Mouse (Mus musculus): ENCODE data around the gene Cfb. TPM values are rescaled to one million over a fixed set of nuclear protein-coding genes. Genes with fewer than 3 reads are reported as not detected.

The Cfb gene
- polyA plus RNA-seq, 1 experiment from 2014 or later: 17.3 TPM

DNA sequence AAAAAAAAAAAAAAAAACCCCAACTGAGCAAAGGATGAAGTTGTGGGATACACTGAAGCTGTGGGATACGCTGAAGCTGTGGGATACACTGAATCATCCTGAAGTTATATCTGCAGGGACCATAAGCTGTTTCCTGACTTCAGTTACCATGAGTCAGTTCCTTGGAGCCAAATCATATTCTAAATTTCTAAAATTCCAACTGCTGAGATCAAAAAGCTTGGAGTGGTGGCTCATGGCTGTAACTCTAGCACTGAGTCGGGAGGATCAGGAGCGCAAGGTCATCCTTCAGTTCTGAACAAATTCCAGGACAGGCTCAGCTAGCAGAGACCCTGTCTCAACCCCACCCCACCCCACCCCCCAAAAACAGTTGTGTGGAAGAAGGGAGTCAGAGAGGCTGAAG is 23.3 kb upstream of the Cfb start:
- no peak for ATAC-seq (ENCODE audit: low FRiP score, low TSS enrichment)
- no peak overlapping the region for H3K4me3 ChIP-seq (ENCODE audit: low read length)
- H3K9me3 ChIP-seq (ENCODE audit: low read length): no peaks in the 10 kb centered on the region
- no peak overlapping the region for H3K27ac ChIP-seq (ENCODE audit: low read length)
- no peaks in the 10 kb centered on the region for H3K27me3 ChIP-seq (ENCODE audit: insufficient read depth, low read length)
- 74% methylated on average over 3 of the region's 3 CpGs for WGBS
- H3K4me1 ChIP-seq (ENCODE audit: insufficient read depth, low read length): peaks cover 6% of the 10 kb centered on the region
- no peak overlapping the region for H3K9ac ChIP-seq (replicated peaks; ENCODE audit: low read length)
- no peak overlapping the region for H3K4me2 ChIP-seq (replicated peaks; ENCODE audit: low read depth, low read length)
- no peaks in the 10 kb centered on the region for H3K36me3 ChIP-seq (ENCODE audit: insufficient read depth, low read length)

DNA sequence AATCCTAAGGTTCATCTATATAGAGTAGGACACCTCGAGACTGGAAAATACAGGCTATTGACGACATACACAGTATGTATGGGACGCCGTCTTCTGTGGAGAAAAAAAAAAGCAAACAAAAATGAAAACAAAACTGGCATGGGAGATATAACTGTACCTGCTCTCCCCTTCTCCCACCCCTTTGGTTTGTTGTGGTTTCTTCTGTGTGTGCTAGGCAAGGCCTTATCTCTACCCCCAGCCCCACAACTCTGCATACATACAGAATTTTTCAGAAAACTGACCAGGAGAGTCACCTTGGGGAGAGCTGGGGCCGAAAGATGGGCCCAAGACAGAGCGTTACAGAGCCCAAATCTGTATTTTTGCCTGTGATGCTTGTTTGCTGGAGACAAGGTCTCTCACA is 22.4 kb upstream of the Cfb start:
- Histone ChIP-seq H3K9ac (replicated peaks; ENCODE audit: low read length) (no peak overlapping the region), H3K36me3 (ENCODE audit: insufficient read depth, low read length) (no peaks in the 10 kb centered on the region), H3K4me1 (ENCODE audit: insufficient read depth, low read length) (peaks cover 6% of the 10 kb centered on the region), H3K4me3 (ENCODE audit: low read length) (no peak overlapping the region), H3K27ac (ENCODE audit: low read length) (no peak overlapping the region), H3K9me3 (ENCODE audit: low read length) (no peaks in the 10 kb centered on the region), H3K27me3 (ENCODE audit: insufficient read depth, low read length) (no peaks in the 10 kb centered on the region), H3K4me2 (replicated peaks; ENCODE audit: low read depth, low read length) (no peak overlapping the region)
- no peak for ATAC-seq (ENCODE audit: low FRiP score, low TSS enrichment)
- WGBS: 90% methylated on average over 6 of the region's 6 CpGs

DNA sequence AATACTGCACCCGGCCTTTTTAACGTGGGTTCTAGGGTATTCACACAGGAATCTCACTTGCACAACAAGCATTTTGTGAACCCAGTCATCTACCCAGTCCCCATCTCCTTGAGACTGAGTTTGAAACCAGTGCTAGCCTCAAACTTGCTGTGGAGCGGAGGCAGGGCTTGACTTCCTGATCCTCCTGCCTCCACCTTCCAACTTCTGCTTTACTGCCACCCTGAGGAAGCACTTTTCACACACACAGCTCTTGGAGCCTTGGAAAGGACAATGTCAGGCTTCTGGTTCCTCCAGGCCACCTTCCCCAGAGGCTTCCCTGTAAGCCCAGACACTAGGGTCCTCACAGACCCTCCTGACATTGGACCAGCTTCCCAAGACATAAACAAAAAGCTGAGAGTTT is 21.0 kb upstream of the Cfb start:
- 62% methylated on average over 3 of the region's 3 CpGs for WGBS
- Histone ChIP-seq H3K9me3 (ENCODE audit: low read length) (no peaks in the 10 kb centered on the region), H3K27ac (ENCODE audit: low read length) (no peak overlapping the region), H3K4me2 (replicated peaks; ENCODE audit: low read depth, low read length) (no peak overlapping the region), H3K4me3 (ENCODE audit: low read length) (no peak overlapping the region), H3K36me3 (ENCODE audit: insufficient read depth, low read length) (no peaks in the 10 kb centered on the region), H3K9ac (replicated peaks; ENCODE audit: low read length) (no peak overlapping the region), H3K27me3 (ENCODE audit: insufficient read depth, low read length) (no peaks in the 10 kb centered on the region), H3K4me1 (ENCODE audit: insufficient read depth, low read length) (peaks cover 6% of the 10 kb centered on the region)
- ATAC-seq (ENCODE audit: low FRiP score, low TSS enrichment): no peak

DNA sequence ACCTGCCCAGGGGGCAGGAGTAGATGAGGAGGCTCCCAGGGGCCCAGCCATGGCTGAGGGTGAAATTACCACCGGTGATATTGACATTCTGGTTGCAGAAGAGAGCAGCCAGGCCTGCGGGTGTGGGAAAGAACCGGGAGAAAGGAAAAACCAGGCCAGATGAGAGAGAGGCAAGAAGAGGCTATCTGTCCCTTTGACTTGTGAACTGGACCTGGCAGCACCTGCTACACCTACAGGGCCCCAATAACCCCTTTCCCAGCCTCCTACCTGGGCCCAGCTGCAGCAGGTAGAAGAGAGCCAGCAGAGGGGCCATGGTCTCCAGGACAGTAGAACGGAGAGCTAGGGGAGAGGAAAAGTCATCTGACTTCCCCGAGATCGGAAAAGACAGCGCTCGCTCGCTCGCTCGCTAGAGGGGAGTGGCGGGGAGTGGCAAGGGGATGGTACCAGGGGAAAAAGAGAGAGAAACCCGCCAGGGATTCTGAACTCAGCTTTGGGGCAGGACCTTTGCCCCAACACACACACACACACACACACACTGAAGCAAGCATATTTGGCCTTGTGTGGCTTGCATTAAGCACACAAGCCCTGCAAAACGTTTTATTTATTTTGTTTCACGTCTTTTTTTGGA is 19.5 kb upstream of the Cfb start, which contains the start of gene Gm20547:
TSS of gene Gm20547 (minus strand) at position 360 of the 628 bp plus-strand sequence.
- H3K4me1 ChIP-seq (ENCODE audit: insufficient read depth, low read length): peaks cover 6% of the 10 kb centered on the region
- 0 out of 2 replicates have a peak within 1 kb of the TSS, but pooled peaks have one; percentile 1 for H3K9ac ChIP-seq (replicated peaks; ENCODE audit: low read length)
- H3K27me3 ChIP-seq (ENCODE audit: insufficient read depth, low read length): no peaks in the 10 kb centered on the region
- H3K36me3 ChIP-seq (ENCODE audit: insufficient read depth, low read length): no peaks in the 10 kb centered on the region
- WGBS: 8% methylated on average over 15 of the region's 15 CpGs
- H3K27ac ChIP-seq (ENCODE audit: low read length): no peak within 1 kb of the TSS
- no peaks in the 10 kb centered on the region for H3K9me3 ChIP-seq (ENCODE audit: low read length)
- ATAC-seq (ENCODE audit: low FRiP score, low TSS enrichment): no peak
- no peak within 1 kb of the TSS for H3K4me3 ChIP-seq (ENCODE audit: low read length)
- peak within 1 kb of the TSS; percentile 22 for H3K4me2 ChIP-seq (replicated peaks; ENCODE audit: low read depth, low read length)

DNA sequence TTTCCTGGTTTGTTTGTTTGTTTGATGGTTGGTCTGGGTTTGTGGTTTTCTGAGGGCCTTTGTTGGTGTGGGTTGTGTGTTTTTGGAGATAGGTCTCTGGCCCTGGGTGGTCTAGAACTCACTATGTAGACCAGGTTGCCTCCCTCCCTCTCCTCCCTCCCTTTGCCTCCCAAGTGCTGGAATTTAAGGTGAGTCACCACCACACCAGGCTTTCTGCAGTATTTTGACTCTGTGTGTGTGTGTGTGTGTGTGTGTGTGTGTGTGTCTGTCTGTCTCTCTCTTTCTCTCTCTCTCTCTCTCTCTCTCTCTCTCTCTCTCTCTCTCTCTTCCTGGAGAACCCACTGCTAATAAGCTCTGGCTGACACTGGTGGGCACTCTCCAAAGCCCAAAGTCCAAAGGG is 18.8 kb upstream of the Cfb start:
- peaks cover 6% of the 10 kb centered on the region for H3K4me1 ChIP-seq (ENCODE audit: insufficient read depth, low read length)
- H3K27ac ChIP-seq (ENCODE audit: low read length): no peak overlapping the region
- H3K4me3 ChIP-seq (ENCODE audit: low read length): no peak overlapping the region
- H3K4me2 ChIP-seq (replicated peaks; ENCODE audit: low read depth, low read length): no peak overlapping the region
- no peaks in the 10 kb centered on the region for H3K9me3 ChIP-seq (ENCODE audit: low read length)
- no peaks in the 10 kb centered on the region for H3K36me3 ChIP-seq (ENCODE audit: insufficient read depth, low read length)
- H3K9ac ChIP-seq (replicated peaks; ENCODE audit: low read length): no peak overlapping the region
- no peak for ATAC-seq (ENCODE audit: low FRiP score, low TSS enrichment)
- no peaks in the 10 kb centered on the region for H3K27me3 ChIP-seq (ENCODE audit: insufficient read depth, low read length)

DNA sequence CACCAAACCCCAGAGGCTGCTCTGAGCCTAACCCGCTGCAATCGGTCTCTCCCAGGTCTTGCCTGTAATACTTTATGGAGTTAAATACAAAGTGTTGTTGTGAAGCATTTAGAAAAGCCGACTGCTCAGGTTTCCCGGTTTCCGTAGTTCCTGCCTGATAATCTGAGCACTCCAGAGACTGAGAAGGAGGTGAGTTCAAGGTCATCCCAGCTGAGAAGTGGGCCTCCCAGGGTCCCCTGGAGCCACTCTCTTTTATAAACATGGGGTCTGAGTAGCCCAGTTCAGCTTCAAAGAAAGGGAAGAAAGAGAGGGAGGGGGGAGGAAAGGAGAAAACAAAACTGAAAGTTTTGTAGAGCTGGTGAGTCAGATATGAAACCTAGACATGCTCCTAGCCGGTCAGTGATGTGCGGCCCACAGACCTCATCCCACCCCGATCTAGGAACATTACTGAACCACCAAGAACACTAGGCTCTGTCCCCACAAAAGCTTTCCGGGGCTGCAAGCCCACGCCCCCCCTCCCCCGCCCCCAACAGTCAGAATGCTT is 17.1 kb upstream of the Cfb start, which contains the start of gene Zbtb12:
TSS of gene Zbtb12 (plus strand) at position 148 of the 544 bp plus-strand sequence.
- H3K27me3 ChIP-seq (ENCODE audit: insufficient read depth, low read length): no peaks in the 10 kb centered on the region
- no peak within 1 kb of the TSS for H3K27ac ChIP-seq (ENCODE audit: low read length)
- no peaks in the 10 kb centered on the region for H3K9me3 ChIP-seq (ENCODE audit: low read length)
- H3K4me1 ChIP-seq (ENCODE audit: insufficient read depth, low read length): peaks cover 6% of the 10 kb centered on the region
- H3K9ac ChIP-seq (replicated peaks; ENCODE audit: low read length): no peak within 1 kb of the TSS
- ATAC-seq (ENCODE audit: low FRiP score, low TSS enrichment): no peak
- H3K4me3 ChIP-seq (ENCODE audit: low read length): no peak within 1 kb of the TSS
- 59% methylated on average over 11 of the region's 11 CpGs for WGBS
- no peak within 1 kb of the TSS for H3K4me2 ChIP-seq (replicated peaks; ENCODE audit: low read depth, low read length)
- H3K36me3 ChIP-seq (ENCODE audit: insufficient read depth, low read length): no peaks in the 10 kb centered on the region

DNA sequence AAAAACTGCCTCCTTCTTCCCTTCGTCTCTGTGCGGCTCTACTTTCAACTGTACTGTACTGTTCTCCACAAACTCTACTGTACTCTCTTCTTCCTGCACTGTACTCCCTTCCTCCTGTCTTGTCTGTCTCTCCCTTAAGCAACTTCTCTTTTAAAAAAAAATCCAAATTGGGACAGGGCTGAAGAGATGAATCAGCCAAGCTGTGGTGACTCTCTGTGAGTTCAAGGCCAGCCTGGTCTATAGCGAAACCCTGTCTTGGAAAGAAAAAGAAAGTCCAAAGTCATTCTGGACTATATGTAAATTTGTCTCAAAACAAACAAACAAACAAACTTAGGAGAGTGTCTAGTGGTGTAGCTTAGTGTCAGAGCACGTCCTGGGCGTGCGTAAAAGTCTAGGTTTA is 12.0 kb upstream of the Cfb start:
- Histone ChIP-seq H3K4me1 (ENCODE audit: insufficient read depth, low read length) (no peaks in the 10 kb centered on the region), H3K36me3 (ENCODE audit: insufficient read depth, low read length) (no peaks in the 10 kb centered on the region), H3K4me2 (replicated peaks; ENCODE audit: low read depth, low read length) (no peak overlapping the region), H3K9ac (replicated peaks; ENCODE audit: low read length) (no peak overlapping the region), H3K27ac (ENCODE audit: low read length) (no peak overlapping the region), H3K4me3 (ENCODE audit: low read length) (no peak overlapping the region), H3K27me3 (ENCODE audit: insufficient read depth, low read length) (no peaks in the 10 kb centered on the region), H3K9me3 (ENCODE audit: low read length) (no peaks in the 10 kb centered on the region)
- no peak for ATAC-seq (ENCODE audit: low FRiP score, low TSS enrichment)
- 84% methylated on average over 6 of the region's 6 CpGs for WGBS

DNA sequence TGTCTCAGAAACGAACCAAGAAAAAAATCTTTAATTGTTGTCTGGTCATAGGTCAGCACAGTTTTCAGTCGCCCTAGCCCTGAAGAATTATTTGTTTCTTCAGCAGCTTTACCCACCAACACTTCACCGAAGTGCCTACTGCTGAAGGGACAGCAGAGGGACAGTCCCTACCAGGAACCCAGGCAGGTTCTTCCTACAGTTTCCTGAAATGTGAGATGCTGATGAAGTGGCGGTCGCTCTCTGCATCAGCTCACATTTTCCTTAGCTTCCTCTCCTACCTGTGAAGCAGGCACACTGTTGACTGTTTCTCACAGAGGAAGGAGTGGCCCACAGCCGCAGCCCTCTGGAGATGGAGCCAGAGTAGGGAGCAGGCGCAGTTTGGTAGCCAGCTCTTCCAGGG is 3.7 kb upstream of the Cfb start:
- 44% methylated on average over 7 of the region's 7 CpGs for WGBS
- no peaks in the 10 kb centered on the region for H3K36me3 ChIP-seq (ENCODE audit: insufficient read depth, low read length)
- peaks cover 2% of the 10 kb centered on the region; the same call in 1 of the 2 replicates for H3K4me1 ChIP-seq (ENCODE audit: insufficient read depth, low read length)
- H3K4me2 ChIP-seq (replicated peaks; ENCODE audit: low read depth, low read length): no peak overlapping the region
- H3K9me3 ChIP-seq (ENCODE audit: low read length): no peaks in the 10 kb centered on the region
- no peaks in the 10 kb centered on the region for H3K27me3 ChIP-seq (ENCODE audit: insufficient read depth, low read length)
- H3K9ac ChIP-seq (replicated peaks; ENCODE audit: low read length): no peak overlapping the region
- ATAC-seq (ENCODE audit: low FRiP score, low TSS enrichment): no peak
- no peak overlapping the region for H3K4me3 ChIP-seq (ENCODE audit: low read length)
- no peak overlapping the region for H3K27ac ChIP-seq (ENCODE audit: low read length)

DNA sequence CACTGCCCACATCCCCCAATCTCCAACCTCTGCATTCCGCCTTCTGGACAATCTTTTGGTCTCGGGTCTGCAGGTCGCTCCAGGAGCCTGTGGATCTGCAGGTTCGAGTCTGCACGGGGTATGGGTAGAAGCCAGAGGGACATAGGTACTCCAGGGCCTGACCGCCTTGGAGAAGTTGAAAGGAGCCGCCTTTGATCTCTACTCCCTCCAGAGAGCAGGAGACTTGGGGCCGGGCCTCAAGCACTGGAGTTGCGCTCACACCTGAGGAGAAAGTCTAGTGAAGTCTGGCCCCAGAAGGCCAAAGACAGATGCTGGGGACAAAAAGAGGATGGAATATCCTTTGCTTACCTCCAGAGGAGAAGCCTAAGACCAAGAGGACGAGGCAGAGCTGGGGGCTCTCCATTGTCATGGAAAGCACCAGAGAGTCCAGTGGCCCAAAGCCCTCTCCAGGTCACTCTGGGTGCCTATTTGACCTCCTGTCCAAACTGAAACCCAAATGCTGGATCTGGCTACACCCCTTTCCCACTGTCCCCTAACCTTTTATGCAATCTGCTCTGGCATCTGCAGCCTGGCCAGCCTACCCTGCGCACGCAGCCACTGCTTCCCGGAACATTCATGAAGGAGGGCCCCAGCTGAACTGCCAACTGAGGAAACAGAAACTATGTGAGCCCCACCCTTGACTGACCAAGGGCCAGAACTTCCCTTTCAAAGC is 458 bp downstream of the Cfb start:
- Histone ChIP-seq H3K27me3 (ENCODE audit: insufficient read depth, low read length) (no peaks in the 10 kb centered on the region), H3K4me1 (ENCODE audit: insufficient read depth, low read length) (peaks cover 2% of the 10 kb centered on the region; the same call in 1 of the 2 replicates), H3K9ac (replicated peaks; ENCODE audit: low read length) (no peak overlapping the region), H3K4me3 (ENCODE audit: low read length) (no peak overlapping the region), H3K4me2 (replicated peaks; ENCODE audit: low read depth, low read length) (no peak overlapping the region; the same call in 1 of the 2 replicates), H3K36me3 (ENCODE audit: insufficient read depth, low read length) (peaks cover 8% of the 10 kb centered on the region; the same call in 1 of the 2 replicates), H3K9me3 (ENCODE audit: low read length) (no peaks in the 10 kb centered on the region), H3K27ac (ENCODE audit: low read length) (no peak overlapping the region; the same call in 1 of the 2 replicates)
- peak; percentile 31; the same call in 1 of the 2 replicates for ATAC-seq (ENCODE audit: low FRiP score, low TSS enrichment)
- WGBS: 56% methylated on average over 13 of the region's 13 CpGs

DNA sequence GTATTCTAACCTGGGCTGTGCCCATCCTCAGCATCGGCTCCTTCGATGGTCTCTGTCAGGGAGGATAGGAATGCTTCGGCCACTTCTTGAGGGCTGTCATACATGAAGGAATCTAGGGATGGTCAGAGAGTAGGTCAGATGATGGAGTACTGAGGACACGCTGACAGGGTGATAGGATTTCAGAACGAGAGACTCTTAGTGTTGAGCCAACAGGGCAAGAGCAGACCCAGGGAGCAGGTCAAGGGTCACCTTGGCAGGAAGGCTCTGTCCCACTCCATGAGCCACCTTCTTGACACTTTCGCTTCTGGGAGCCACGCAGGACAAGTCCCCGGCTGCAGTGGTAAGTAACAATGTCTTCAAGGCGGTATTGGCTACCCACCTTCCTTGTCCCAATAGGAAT is 1.8 kb downstream of the Cfb start:
- no peak overlapping the region for H3K4me3 ChIP-seq (ENCODE audit: low read length)
- H3K4me2 ChIP-seq (replicated peaks; ENCODE audit: low read depth, low read length): no peak overlapping the region
- no peak for ATAC-seq (ENCODE audit: low FRiP score, low TSS enrichment)
- no peak overlapping the region for H3K27ac ChIP-seq (ENCODE audit: low read length)
- peaks cover 18% of the 10 kb centered on the region for H3K36me3 ChIP-seq (ENCODE audit: insufficient read depth, low read length)
- no peaks in the 10 kb centered on the region for H3K9me3 ChIP-seq (ENCODE audit: low read length)
- H3K4me1 ChIP-seq (ENCODE audit: insufficient read depth, low read length): peaks cover 2% of the 10 kb centered on the region; the same call in 1 of the 2 replicates
- 81% methylated on average over 9 of the region's 9 CpGs for WGBS
- no peak overlapping the region for H3K9ac ChIP-seq (replicated peaks; ENCODE audit: low read length)
- H3K27me3 ChIP-seq (ENCODE audit: insufficient read depth, low read length): no peaks in the 10 kb centered on the region

All from kidney, embryonic 16.5 days (tissue).